Mouse (Mus musculus): Measurements from ENCODE around the gene Sulf2. TPM values are rescaled to one million over a fixed set of nuclear protein-coding genes. Genes with fewer than 3 reads are reported as not detected.
A peak's percentile ranks its signal among the peaks of the same experiment; 100 is the strongest.

Sulf2 gene
- polyA plus RNA-seq, 1 experiment from 2014 or later: 33.2 TPM

DNA sequence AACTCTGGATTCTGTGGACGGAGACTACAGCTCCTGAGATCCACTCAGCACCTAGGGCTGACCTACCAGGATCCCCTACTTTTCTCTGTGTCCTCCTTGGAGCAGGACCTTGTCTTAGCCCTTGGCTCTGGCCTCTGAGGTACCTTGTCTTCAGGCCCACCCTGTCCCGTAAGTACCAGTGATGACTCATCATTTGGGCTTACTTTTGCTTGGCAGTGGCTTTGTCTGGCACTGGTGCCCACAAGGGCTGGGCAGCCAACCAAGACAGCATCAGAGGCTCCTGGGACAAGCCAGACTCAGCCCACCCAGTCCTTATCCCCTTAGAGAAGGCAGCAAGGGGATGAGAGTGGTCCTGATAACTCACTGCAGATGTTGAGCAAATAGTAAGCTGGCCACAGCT is 11.9 kb upstream of the Sulf2 start:
- H3K36me3 ChIP-seq (ENCODE audit: control insufficient read depth, insufficient read depth, low read length): no peaks in the 10 kb centered on the region
- no peak overlapping the region for H3K4me2 ChIP-seq (ENCODE audit: low read length)
- peaks cover 8% of the 10 kb centered on the region; the same call in 1 of the 2 replicates for H3K27me3 ChIP-seq (replicated peaks; ENCODE audit: control insufficient read depth, insufficient read depth, low read length)
- H3K4me1 ChIP-seq (ENCODE audit: control insufficient read depth, insufficient read depth, low read length): peaks cover 3% of the 10 kb centered on the region; the same call in 1 of the 2 replicates
- DNase-seq (ENCODE audit: low spot score) (no peak), ATAC-seq (no peak)
- H3K27ac ChIP-seq (ENCODE audit: low read depth, low read length): no peak overlapping the region
- WGBS: 87% methylated on average over 2 of the region's 2 CpGs
- no peaks in the 10 kb centered on the region for H3K9me3 ChIP-seq (replicated peaks; ENCODE audit: control insufficient read depth, low read length)
- H3K9ac ChIP-seq (ENCODE audit: low read length): no peak overlapping the region
- no peak overlapping the region for H3K4me3 ChIP-seq (ENCODE audit: low read depth, low read length)

DNA sequence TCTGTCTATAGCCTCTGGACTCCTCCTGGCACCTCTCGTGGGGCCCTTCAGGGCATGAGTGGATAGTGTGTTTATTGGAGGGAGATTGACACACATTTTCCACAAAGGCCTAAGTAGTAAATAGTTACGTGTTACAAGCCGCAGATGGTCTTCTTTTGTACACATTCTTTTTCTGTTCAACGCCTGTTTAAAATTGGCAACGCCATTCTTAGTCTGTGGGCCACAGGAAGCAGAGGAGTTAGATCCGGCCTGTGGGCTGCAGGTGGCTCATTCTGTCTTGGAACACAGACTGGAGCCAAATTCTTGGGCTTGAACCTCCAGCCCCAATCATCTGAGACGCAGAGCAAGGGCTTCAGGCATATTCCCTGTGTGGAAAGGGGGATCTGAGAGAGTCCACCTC is 9.9 kb upstream of the Sulf2 start:
- H3K9ac ChIP-seq (ENCODE audit: low read length): no peak overlapping the region
- no peak overlapping the region for H3K4me3 ChIP-seq (ENCODE audit: low read depth, low read length)
- no peak overlapping the region for H3K4me2 ChIP-seq (ENCODE audit: low read length)
- no peak overlapping the region for H3K27ac ChIP-seq (ENCODE audit: low read depth, low read length)
- DNase-seq (ENCODE audit: low spot score) (peak; percentile 46), ATAC-seq (no peak)
- no peaks in the 10 kb centered on the region for H3K9me3 ChIP-seq (replicated peaks; ENCODE audit: control insufficient read depth, low read length)
- H3K27me3 ChIP-seq (replicated peaks; ENCODE audit: control insufficient read depth, insufficient read depth, low read length): peaks cover 8% of the 10 kb centered on the region; the same call in 1 of the 2 replicates
- H3K4me1 ChIP-seq (ENCODE audit: control insufficient read depth, insufficient read depth, low read length): peaks cover 3% of the 10 kb centered on the region; the same call in 1 of the 2 replicates
- 48% methylated on average over 7 of the region's 7 CpGs for WGBS
- H3K36me3 ChIP-seq (ENCODE audit: control insufficient read depth, insufficient read depth, low read length): no peaks in the 10 kb centered on the region

DNA sequence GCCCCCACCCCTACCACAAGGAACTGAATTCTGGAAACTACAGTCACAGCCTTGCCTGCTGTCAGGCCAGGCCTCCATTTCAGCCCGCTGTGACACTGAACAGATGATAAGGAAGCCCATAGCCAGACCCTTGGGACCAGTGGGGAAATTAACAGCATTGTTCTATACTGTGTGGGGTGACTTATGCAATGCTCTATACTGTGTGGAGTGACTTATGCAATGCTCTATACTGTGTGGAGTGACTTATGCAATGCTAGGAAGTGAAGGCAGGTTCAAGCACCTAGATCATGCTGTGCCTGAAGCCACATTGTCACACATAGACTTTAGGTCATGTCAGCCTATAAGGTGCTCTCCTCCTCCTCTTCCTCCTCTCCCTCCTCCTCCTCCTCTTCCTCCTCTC is 9.1 kb upstream of the Sulf2 start:
- Histone ChIP-seq H3K27me3 (replicated peaks; ENCODE audit: control insufficient read depth, insufficient read depth, low read length) (peaks cover 4% of the 10 kb centered on the region; the same call in 1 of the 2 replicates), H3K4me2 (ENCODE audit: low read length) (no peak overlapping the region), H3K4me3 (ENCODE audit: low read depth, low read length) (no peak overlapping the region), H3K36me3 (ENCODE audit: control insufficient read depth, insufficient read depth, low read length) (no peaks in the 10 kb centered on the region), H3K9ac (ENCODE audit: low read length) (no peak overlapping the region), H3K9me3 (replicated peaks; ENCODE audit: control insufficient read depth, low read length) (no peaks in the 10 kb centered on the region), H3K27ac (ENCODE audit: low read depth, low read length) (no peak overlapping the region), H3K4me1 (ENCODE audit: control insufficient read depth, insufficient read depth, low read length) (peaks cover 3% of the 10 kb centered on the region; the same call in 1 of the 2 replicates)
- WGBS: 96% methylated on average over 1 of the region's 1 CpGs
- DNase-seq (ENCODE audit: low spot score): no peak
- no peak for ATAC-seq

DNA sequence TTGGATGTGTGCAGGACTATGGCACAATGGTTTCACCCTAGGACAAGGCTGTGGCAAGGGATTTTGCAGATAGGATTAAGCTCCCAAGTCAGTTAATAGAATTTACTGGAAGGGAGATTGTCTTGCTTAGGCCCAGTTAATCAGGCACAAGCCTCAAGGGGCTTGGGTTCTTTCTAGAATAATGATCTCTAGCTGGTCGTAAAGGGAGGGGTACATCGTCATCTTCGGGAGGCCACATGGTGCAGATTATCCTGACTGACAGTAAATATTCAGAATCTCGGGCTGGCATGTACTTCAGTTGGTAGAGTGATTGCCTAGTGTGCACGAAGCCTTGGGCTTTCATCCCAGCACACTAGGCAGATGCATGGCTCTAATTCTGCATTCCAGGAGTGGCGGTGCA is 8.5 kb upstream of the Sulf2 start:
- H3K4me2 ChIP-seq (ENCODE audit: low read length): no peak overlapping the region
- DNase-seq (ENCODE audit: low spot score) (no peak), ATAC-seq (no peak)
- no peak overlapping the region for H3K9ac ChIP-seq (ENCODE audit: low read length)
- peaks cover 4% of the 10 kb centered on the region; the same call in 1 of the 2 replicates for H3K27me3 ChIP-seq (replicated peaks; ENCODE audit: control insufficient read depth, insufficient read depth, low read length)
- H3K27ac ChIP-seq (ENCODE audit: low read depth, low read length): no peak overlapping the region
- no peak overlapping the region for H3K4me3 ChIP-seq (ENCODE audit: low read depth, low read length)
- no peaks in the 10 kb centered on the region for H3K36me3 ChIP-seq (ENCODE audit: control insufficient read depth, insufficient read depth, low read length)
- H3K4me1 ChIP-seq (ENCODE audit: control insufficient read depth, insufficient read depth, low read length): peaks cover 3% of the 10 kb centered on the region; the same call in 1 of the 2 replicates
- WGBS: 59% methylated on average over 6 of the region's 6 CpGs
- no peaks in the 10 kb centered on the region for H3K9me3 ChIP-seq (replicated peaks; ENCODE audit: control insufficient read depth, low read length)

DNA sequence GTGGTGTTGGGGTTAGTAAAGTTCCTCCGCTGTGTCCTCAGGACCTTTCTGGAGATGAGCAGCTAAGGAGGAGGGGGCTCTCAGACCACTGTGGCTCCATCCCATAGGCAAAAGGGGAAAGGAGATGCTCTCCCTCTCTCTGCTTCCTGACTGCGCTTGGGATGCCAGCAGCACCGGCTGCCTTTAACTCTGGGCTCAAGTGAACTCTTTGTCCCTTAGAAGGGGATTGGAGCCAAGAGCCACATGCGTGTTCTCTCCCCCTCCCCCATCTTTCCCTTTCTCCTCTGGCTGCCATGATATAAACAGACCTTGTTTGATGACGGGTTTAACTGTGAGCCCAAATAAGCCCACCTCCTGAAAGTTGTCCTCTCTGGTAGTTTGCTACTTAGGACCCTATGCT is 7.8 kb upstream of the Sulf2 start:
- H3K36me3 ChIP-seq (ENCODE audit: control insufficient read depth, insufficient read depth, low read length): no peaks in the 10 kb centered on the region
- H3K27ac ChIP-seq (ENCODE audit: low read depth, low read length): no peak overlapping the region
- peaks cover 4% of the 10 kb centered on the region; the same call in 1 of the 2 replicates for H3K27me3 ChIP-seq (replicated peaks; ENCODE audit: control insufficient read depth, insufficient read depth, low read length)
- H3K4me2 ChIP-seq (ENCODE audit: low read length): no peak overlapping the region
- ATAC-seq (no peak), DNase-seq (ENCODE audit: low spot score) (no peak)
- no peaks in the 10 kb centered on the region for H3K4me1 ChIP-seq (ENCODE audit: control insufficient read depth, insufficient read depth, low read length)
- no peak overlapping the region for H3K4me3 ChIP-seq (ENCODE audit: low read depth, low read length)
- no peaks in the 10 kb centered on the region for H3K9me3 ChIP-seq (replicated peaks; ENCODE audit: control insufficient read depth, low read length)
- no peak overlapping the region for H3K9ac ChIP-seq (ENCODE audit: low read length)
- WGBS: 68% methylated on average over 5 of the region's 5 CpGs

DNA sequence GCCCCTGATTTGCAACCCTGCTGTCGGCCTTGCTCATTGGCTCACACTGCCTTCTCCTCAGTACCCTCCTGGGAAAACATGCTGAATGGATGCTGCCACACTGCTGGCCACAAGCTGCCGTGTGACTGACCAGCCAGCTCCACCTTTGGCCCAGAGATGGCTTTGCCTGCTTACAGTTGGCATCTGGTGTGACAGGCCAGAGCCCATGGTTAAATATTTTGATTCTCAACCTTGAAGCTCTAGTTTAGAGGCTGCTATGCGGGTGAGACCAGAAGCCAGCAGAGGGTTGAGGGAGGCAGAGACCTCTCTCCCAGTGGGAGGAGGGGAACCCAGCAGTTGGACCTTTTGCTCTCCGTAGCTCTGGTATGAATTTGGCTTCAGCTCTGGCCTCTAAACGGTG is 6.7 kb upstream of the Sulf2 start:
- no peaks in the 10 kb centered on the region for H3K4me1 ChIP-seq (ENCODE audit: control insufficient read depth, insufficient read depth, low read length)
- peaks cover 4% of the 10 kb centered on the region for H3K27me3 ChIP-seq (replicated peaks; ENCODE audit: control insufficient read depth, insufficient read depth, low read length)
- H3K4me3 ChIP-seq (ENCODE audit: low read depth, low read length): no peak overlapping the region
- no peaks in the 10 kb centered on the region for H3K36me3 ChIP-seq (ENCODE audit: control insufficient read depth, insufficient read depth, low read length)
- ATAC-seq (no peak), DNase-seq (ENCODE audit: low spot score) (no peak)
- H3K9me3 ChIP-seq (replicated peaks; ENCODE audit: control insufficient read depth, low read length): no peaks in the 10 kb centered on the region
- no peak overlapping the region for H3K9ac ChIP-seq (ENCODE audit: low read length)
- H3K27ac ChIP-seq (ENCODE audit: low read depth, low read length): no peak overlapping the region
- 81% methylated on average over 5 of the region's 5 CpGs for WGBS
- H3K4me2 ChIP-seq (ENCODE audit: low read length): no peak overlapping the region

DNA sequence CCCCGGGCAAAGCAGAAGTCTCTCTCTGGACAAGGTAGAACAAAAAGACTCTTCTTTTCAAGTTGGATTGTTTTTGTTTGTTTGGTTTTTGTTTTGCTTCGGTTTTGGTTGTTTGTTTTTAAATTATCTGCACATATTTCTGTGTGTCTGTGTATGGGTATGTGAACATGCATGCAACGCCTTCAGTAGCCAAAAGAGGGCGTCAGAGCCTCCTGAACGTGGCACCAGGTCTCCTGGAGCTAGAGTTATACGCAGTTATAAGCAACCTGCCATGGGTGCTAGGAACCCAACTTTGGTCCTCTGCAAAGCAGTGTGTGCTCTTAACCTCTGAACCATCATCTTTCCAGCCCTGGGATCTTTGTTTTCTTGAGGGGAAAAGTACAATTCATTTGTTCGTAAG is 3.8 kb upstream of the Sulf2 start:
- H3K36me3 ChIP-seq (ENCODE audit: control insufficient read depth, insufficient read depth, low read length): no peaks in the 10 kb centered on the region
- no peak overlapping the region for H3K9ac ChIP-seq (ENCODE audit: low read length)
- H3K9me3 ChIP-seq (replicated peaks; ENCODE audit: control insufficient read depth, low read length): no peaks in the 10 kb centered on the region
- WGBS: 92% methylated on average over 7 of the region's 7 CpGs
- H3K4me2 ChIP-seq (ENCODE audit: low read length): no peak overlapping the region
- H3K4me1 ChIP-seq (ENCODE audit: control insufficient read depth, insufficient read depth, low read length): no peaks in the 10 kb centered on the region; the same call in 1 of the 2 replicates
- ATAC-seq (no peak), DNase-seq (ENCODE audit: low spot score) (no peak)
- H3K4me3 ChIP-seq (ENCODE audit: low read depth, low read length): no peak overlapping the region
- H3K27me3 ChIP-seq (replicated peaks; ENCODE audit: control insufficient read depth, insufficient read depth, low read length): peaks cover 7% of the 10 kb centered on the region
- no peak overlapping the region for H3K27ac ChIP-seq (ENCODE audit: low read depth, low read length)

DNA sequence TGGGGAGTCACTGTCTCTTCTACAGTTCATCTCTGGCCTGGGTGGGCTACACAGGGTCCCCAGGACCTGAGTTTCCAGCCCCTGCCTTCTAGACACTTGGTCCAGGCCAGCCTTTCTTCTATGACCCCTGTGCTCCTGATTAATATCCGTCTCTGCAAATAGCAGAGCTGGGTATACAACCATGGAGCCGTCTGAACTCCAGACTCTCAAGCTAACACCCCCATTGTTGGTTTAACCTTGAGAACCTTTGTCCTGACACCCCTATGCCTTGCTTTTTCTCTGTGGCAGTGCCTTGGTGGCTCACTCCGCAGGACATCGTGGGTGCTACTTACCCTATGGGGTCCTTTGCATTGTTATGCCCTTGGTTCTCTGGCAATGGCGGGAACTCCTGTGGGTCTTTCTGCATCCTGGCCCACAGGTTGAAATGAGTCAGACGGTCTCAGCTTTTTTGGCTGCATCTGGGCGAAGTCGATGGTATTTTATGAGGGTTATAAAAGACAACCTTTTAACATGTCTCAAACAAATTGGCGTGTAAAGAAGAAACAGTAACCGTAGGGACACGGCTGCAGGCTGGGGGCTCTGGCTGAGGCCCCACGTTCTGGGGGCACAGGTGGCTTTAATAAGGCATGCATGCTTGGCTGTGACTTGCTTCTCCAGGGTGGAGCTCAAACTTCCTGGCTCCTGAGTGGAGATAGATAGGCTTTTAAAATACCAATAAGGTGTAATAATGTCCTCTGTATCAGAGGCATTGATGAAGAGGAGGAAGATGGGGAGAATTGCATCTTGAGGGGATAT is 2.5 kb upstream of the Sulf2 start:
- H3K9me3 ChIP-seq (replicated peaks; ENCODE audit: control insufficient read depth, low read length): no peaks in the 10 kb centered on the region
- DNase-seq (ENCODE audit: low spot score) (no peak), ATAC-seq (no peak)
- no peak overlapping the region for H3K4me3 ChIP-seq (ENCODE audit: low read depth, low read length)
- H3K4me1 ChIP-seq (ENCODE audit: control insufficient read depth, insufficient read depth, low read length): peaks cover 13% of the 10 kb centered on the region
- no peak overlapping the region for H3K4me2 ChIP-seq (ENCODE audit: low read length)
- peaks cover 15% of the 10 kb centered on the region for H3K27me3 ChIP-seq (replicated peaks; ENCODE audit: control insufficient read depth, insufficient read depth, low read length)
- no peak overlapping the region for H3K9ac ChIP-seq (ENCODE audit: low read length)
- 79% methylated on average over 12 of the region's 12 CpGs for WGBS
- no peaks in the 10 kb centered on the region for H3K36me3 ChIP-seq (ENCODE audit: control insufficient read depth, insufficient read depth, low read length)
- no peak overlapping the region for H3K27ac ChIP-seq (ENCODE audit: low read depth, low read length)

DNA sequence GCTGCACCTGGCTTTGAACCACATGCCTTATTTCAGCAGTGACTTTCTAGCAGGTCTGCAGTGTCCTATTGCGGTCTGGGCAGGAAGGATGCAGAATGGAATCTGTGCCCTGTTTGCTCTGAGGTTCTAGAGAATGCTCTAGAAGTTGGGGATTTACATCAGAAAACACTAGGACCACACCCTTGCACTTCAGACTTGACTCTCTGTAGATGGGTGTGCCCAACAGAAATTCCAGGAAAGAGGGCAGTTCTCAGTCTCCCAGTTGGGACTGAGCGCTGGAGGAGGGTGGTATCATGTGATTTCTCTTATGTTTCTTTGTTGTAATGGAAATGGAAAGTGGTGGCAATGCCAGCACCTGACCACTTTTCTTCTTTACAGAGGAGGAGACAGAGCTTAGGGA is 1.7 kb upstream of the Sulf2 start:
- H3K27ac ChIP-seq (ENCODE audit: low read depth, low read length): no peak overlapping the region
- H3K4me2 ChIP-seq (ENCODE audit: low read length): no peak overlapping the region
- no peaks in the 10 kb centered on the region for H3K9me3 ChIP-seq (replicated peaks; ENCODE audit: control insufficient read depth, low read length)
- ATAC-seq (no peak), DNase-seq (ENCODE audit: low spot score) (no peak)
- H3K4me3 ChIP-seq (ENCODE audit: low read depth, low read length): no peak overlapping the region
- 88% methylated on average over 2 of the region's 2 CpGs for WGBS
- peaks cover 19% of the 10 kb centered on the region for H3K4me1 ChIP-seq (ENCODE audit: control insufficient read depth, insufficient read depth, low read length)
- H3K27me3 ChIP-seq (replicated peaks; ENCODE audit: control insufficient read depth, insufficient read depth, low read length): peaks cover 15% of the 10 kb centered on the region
- H3K36me3 ChIP-seq (ENCODE audit: control insufficient read depth, insufficient read depth, low read length): no peaks in the 10 kb centered on the region
- no peak overlapping the region for H3K9ac ChIP-seq (ENCODE audit: low read length)

All from forebrain, embryonic 14.5 days (tissue).